In the genomic region with DNA sequence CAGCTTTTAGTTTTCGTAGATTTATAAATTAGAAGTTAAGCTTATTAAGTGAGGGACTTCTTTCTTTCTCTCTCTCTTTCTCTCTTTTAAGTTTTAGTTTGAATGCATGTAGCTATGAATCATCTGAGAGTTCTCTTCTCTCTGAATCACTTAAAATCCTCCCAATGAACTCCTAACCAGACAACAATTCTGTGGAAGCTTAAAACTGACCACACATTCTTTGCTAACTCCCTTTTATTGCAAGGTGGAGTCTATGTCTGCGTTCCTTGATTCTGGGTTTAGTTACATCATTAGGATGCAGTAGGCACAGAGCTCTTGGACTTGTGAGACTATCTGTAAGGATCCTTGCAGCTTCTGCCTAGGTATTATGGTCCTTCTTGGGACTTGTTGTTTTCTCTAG, we compare ENCODE assay signal across 27 mouse cellular contexts. TPM values are rescaled to one million over a fixed set of nuclear protein-coding genes. Genes with fewer than 3 reads are reported as not detected.
"Had no signal": no experiment of that assay in that cellular context is flagged by ENCODE, and none has a peak within 500 bp of the region (broad histone marks: within the 10 kb centered on the region; RNA-seq: fewer than 3 reads in every experiment).

No protein-coding gene starts in this region.

- H3K4me3 ChIP-seq: midbrain, embryonic 10.5 days; midbrain, embryonic 12.5 days; neural tube, embryonic 12.5 days had no signal

- H3K4me1 ChIP-seq: midbrain, embryonic 10.5 days; midbrain, embryonic 12.5 days; neural tube, embryonic 12.5 days had no signal

- H3K9me3 ChIP-seq: midbrain, embryonic 10.5 days; midbrain, embryonic 12.5 days; neural tube, embryonic 12.5 days had no signal

- H3K27ac ChIP-seq: liver, embryonic 14.5 days; midbrain, embryonic 10.5 days; midbrain, embryonic 12.5 days; neural tube, embryonic 12.5 days had no signal

- H3K4me2 ChIP-seq: lung, embryonic 14.5 days; midbrain, embryonic 12.5 days; neural tube, embryonic 12.5 days had no signal

- DNase-seq: lung, adult 18-20 months; lung, embryonic 14.5 days; lung, postnatal 10 days; lung, postnatal 4 days; midbrain, embryonic 14.5 days; retina, postnatal 1 day; right cerebral cortex, adult 18-20 months; right cerebral cortex, postnatal 25 days; right cerebral cortex, postnatal 4 days; spleen, adult 18-20 months; thymus, adult 2 months; thymus, postnatal 14 days; thymus, postnatal 36 days had no signal

- H3K9ac ChIP-seq: liver, embryonic 14.5 days; lung, embryonic 14.5 days; midbrain, embryonic 12.5 days; neural tube, embryonic 12.5 days had no signal

- ATAC-seq: midbrain, embryonic 16.5 days had no signal

- H3K27me3 ChIP-seq: midbrain, embryonic 12.5 days; neural tube, embryonic 12.5 days had no signal

- H3K36me3 ChIP-seq: midbrain, embryonic 10.5 days; midbrain, embryonic 12.5 days; neural tube, embryonic 12.5 days had no signal

RNA-seq across cellular contexts. Expression of a gene that starts 40.5 kb away (rescaled TPM):
- total RNA-seq: megakaryocyte, adult 5-6 weeks; megakaryocyte-erythroid progenitor cell, adult 5-6 weeks had no signal
- polyA plus RNA-seq: liver, embryonic 14.5 days; liver, embryonic 16.5 days; lung, embryonic 14.5 days; lung, embryonic 16.5 days; midbrain, embryonic 10.5 days; midbrain, embryonic 12.5 days; midbrain, embryonic 14.5 days; midbrain, embryonic 16.5 days; neural tube, embryonic 12.5 days; neural tube, embryonic 14.5 days; small intestine, adult 2 months; stomach, embryonic 14.5 days; stomach, embryonic 16.5 days; testis, adult 2 months; thymus, adult 2 months had no signal

RNA-seq across cellular contexts. Expression of a gene that starts 41.2 kb away (rescaled TPM):
- total RNA-seq: megakaryocyte-erythroid progenitor cell, adult 5-6 weeks had no signal
- polyA plus RNA-seq: midbrain, embryonic 10.5 days; midbrain, embryonic 14.5 days; midbrain, embryonic 16.5 days; neural tube, embryonic 14.5 days had no signal
